Mouse (Mus musculus): ENCODE results near the gene Gm2974. TPM values are rescaled to one million over a fixed set of nuclear protein-coding genes. Genes with fewer than 3 reads are reported as not detected.
A peak's percentile ranks its signal among the peaks of the same experiment; 100 is the strongest.
"Not testable (repeated sequence)": the region's sequence is repeated elsewhere in the genome, so short reads cannot be mapped to it uniquely, and the experiment has no call there.

Gene Gm2974
- 0.86 and 1.0 TPM in 2 replicates for polyA plus RNA-seq (2012; rRNA removed)

DNA sequence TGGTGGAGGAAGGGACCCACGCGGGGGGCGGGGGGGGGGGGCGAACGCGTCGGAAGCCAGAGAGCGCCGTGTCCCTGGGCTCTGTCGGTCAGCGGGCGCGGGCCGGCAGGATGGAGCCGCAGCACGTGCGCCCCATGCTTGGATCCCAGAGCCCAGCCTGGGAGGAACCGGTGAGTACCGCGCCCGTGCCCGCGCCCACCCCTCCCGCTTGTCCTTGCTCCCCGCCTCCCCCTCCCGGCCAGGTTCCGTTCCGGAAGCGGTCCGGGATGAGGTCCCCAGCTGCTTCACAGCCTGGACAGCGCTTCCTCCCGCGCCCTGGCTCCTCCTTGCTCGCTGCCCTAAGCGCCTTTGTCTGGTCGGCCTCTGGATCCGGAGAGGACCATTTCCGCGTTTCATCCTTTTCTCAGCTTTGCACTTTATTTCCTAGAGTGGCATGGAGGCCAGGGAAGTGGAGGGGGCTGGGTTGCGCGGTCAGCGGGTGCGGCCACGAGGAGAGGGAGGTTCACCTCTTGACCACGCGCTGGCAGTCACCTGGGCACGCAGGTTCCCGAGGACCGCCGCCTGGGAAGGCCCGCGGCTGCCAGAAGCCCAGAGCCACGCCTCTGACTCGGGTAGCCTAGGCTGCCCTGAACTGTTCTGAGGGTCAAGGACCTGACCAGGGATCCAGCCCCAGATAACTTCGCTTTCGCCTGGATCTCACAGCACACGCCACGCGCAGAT lies at the start of gene Gm2974:
Gene Gm2974, plus strand, starts transcription at position 86 of the 720 bp plus-strand sequence.
- peak in 1 of 2 experiments; percentile 2 for DNase-seq (ENCODE audit: extremely low spot score in 1 of 2, low spot score in 1 of 2)

DNA sequence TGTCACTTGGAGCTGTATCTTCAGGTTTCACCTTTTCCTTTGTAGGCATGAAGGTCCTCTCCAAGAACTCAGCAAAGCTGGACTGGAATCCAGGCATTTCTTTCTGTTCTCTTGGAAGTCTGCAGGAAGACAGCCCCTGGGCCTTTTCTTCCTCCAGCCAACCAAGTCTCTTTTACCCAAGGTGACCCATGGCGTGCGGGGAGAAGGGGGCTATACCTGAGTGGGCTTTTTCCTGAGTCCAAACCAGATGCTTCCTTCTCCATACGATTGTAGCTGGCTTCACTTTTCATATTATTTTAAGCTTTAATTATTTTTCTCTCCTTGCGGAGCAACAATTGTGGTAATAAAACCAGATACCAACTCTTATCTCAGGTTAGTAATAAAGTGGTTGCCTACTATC lies 40.7 kb upstream of the Gm2974 start:
- DNase-seq (ENCODE audit: extremely low spot score in 1 of 2, low spot score in 1 of 2) = not testable (repeated sequence)

DNA sequence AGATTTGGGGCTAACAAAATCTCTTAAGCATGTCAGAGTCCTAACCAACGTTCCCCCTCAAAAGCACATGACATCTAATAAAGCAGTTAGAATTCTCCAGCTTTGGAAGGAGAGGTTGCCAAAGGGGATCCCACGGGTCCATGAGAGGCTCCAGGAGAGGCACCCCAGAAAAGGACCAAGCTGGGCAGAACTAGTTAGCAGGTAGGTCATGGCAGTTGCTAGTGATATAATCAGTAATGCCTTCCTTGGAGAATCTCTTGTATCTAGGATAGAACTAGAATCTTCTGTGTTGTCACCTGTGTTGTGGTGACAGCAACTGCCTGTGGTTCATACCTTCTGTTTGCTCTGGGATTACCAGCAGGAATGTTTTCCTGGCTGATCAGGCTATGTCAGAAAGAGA lies 17.6 kb upstream of the Gm2974 start, which contains the start of gene Gm3127:
Gene Gm3127, plus strand, starts transcription at position 301 of the 400 bp plus-strand sequence.
- DNase-seq (ENCODE audit: extremely low spot score in 1 of 2, low spot score in 1 of 2) = not testable (repeated sequence)

DNA sequence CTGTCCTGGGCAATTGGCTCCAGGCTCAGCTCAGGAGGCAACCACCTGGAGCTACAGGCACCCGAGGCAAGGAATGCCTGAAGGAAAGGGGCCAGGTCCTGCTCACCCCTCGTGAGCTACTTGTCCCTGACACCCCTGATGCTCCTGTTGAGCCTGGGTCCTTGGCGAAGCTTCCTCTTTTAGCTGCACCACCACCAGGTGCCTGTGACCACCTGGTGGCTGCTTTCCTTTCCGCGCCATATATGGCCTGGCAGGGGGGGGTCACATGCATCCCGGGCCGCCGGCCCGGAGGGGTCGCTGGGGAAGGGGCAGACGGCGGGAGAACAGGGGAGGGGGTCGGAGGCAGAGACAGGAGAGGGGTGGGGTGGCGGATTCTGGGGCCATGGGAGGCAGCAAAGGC lies 346 bp upstream of the Gm2974 start:
- DNase-seq (ENCODE audit: extremely low spot score in 1 of 2, low spot score in 1 of 2) = not testable (repeated sequence)

DNA sequence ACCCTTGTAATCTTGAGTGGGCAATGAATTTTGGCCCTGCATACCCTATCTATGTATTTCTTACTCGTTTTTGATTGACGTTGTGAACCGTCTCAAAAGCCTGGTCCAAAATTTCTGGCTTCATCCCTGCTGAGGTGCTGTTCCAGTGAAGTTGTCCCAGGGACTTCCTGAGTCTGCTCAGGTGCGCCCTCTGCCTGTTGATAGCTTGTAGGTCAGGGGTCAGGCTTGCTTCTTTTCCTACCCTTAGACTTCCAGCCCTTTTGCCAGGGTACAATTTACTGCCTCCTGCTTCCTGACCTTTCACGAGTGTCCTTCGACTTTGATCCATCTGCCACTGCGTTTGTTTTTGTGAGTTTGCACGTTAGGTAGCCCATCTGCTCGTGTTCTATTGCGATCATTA lies 999 bp downstream of the Gm2974 start:
- DNase-seq (ENCODE audit: extremely low spot score in 1 of 2, low spot score in 1 of 2) = peak in 1 of 2 experiments; percentile 3

DNA sequence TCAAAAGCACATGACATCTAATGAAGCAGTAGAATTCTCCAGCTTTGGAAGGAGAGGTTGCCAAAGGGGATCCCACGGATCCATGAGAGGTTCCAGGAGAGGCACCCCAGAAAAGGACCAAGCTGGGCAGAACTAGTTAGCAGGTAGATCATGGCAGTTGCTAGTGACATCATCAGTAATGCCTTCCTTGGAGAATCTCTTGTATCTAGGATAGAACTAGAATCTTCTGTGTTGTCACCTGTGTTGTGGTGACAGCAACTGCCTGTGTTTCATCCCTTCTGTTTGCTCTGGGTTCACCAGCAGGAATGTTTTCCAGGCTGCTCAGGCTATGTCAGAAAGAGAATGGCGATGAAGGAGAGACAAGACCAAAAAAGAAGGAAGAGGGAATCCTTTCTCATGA lies 67.0 kb downstream of the Gm2974 start, which contains the start of gene Gm3138:
Gene Gm3138, plus strand, starts transcription at position 301 of the 400 bp plus-strand sequence.
- DNase-seq (ENCODE audit: extremely low spot score in 1 of 2, low spot score in 1 of 2) = not testable (repeated sequence)

Other genes with a start within 250 kb of the Gm2974 start
- gene Gm3095, start 219.0 kb upstream of the Gm2974 start, polyA plus RNA-seq (2012; rRNA removed) = 0.18 and 0.44 TPM in 2 replicates
- gene Gm3099, start 184.2 kb upstream of the Gm2974 start, polyA plus RNA-seq (2012; rRNA removed) = not detected in 2 replicates
- gene Gm5796, start 158.6 kb upstream of the Gm2974 start, polyA plus RNA-seq (2012; rRNA removed) = 0.29 and 0.50 TPM in 2 replicates
- gene Gm3115, start 98.5 kb upstream of the Gm2974 start, polyA plus RNA-seq (2012; rRNA removed) = not detected in 2 replicates
- gene Gm8108, start 72.0 kb upstream of the Gm2974 start, polyA plus RNA-seq (2012; rRNA removed) = 0.71 and 0.86 TPM in 2 replicates
- not detected in 2 replicates for gene Gm3127, start 17.5 kb upstream of the Gm2974 start, polyA plus RNA-seq (2012; rRNA removed)
- not detected in 2 replicates for gene Gm3138, start 67.1 kb downstream of the Gm2974 start, polyA plus RNA-seq (2012; rRNA removed)
- gene Gm3149, start 134.7 kb downstream of the Gm2974 start, polyA plus RNA-seq (2012; rRNA removed) = not detected in 2 replicates
- 0.53 and 0.80 TPM in 2 replicates for gene 2610042L04Rik, start 152.2 kb downstream of the Gm2974 start, polyA plus RNA-seq (2012; rRNA removed)
- gene Gm3159, start 214.9 kb downstream of the Gm2974 start, polyA plus RNA-seq (2012; rRNA removed) = 0.04 TPM in 1 of 2 replicates, not detected in the other
- 0.14 and 0.46 TPM in 2 replicates for gene Gm3164, start 232.9 kb downstream of the Gm2974 start, polyA plus RNA-seq (2012; rRNA removed)
- 0.86 and 0.92 TPM in 2 replicates for gene Gm3173, start 248.4 kb downstream of the Gm2974 start, polyA plus RNA-seq (2012; rRNA removed)